Mouse (Mus musculus) layer of hippocampus, adult 8-10 months (tissue): ENCODE measurements around the gene Olfr161. TPM values are rescaled to one million over a fixed set of nuclear protein-coding genes. Genes with fewer than 3 reads are reported as not detected.
"Not testable (repeated sequence)": the region's sequence is repeated elsewhere in the genome, so short reads cannot be mapped to it uniquely, and the experiment has no call there.

Source experiments
- DNase-seq, 2 experiments: peaks; one replicate each; pipeline ENCODE4 v3.0.0; 2022; ENCODE audit warnings: low spot score in 2 of 2
- total RNA-seq, 4 experiments: library from RNA; stranded (reverse); gene quantifications; 2 replicates each; pipeline ENCODE4 v1.2.4; 2022

Olfr161 gene
- total RNA-seq, result not detected

- no peak for DNase-seq
Observed at GRCm38 (mm10) chr16:3590691-3591090, at the start of gene Olfr161. Gene Olfr161, plus strand, starts transcription at chr16:3591042.

- no peak for DNase-seq
Observed at GRCm38 (mm10) chr16:3563553-3563952, 27.3 kb upstream of the Olfr161 start.

GRCm38 (mm10) chr16:3577658-3578057 is 13.2 kb upstream of the Olfr161 start:
- DNase-seq, result not testable (repeated sequence)

GRCm38 (mm10) chr16:3578227-3578848 is 12.5 kb upstream of the Olfr161 start:
- not testable (repeated sequence) for DNase-seq

- DNase-seq, result not testable (repeated sequence)
Observed at GRCm38 (mm10) chr16:3631376-3631775, 40.5 kb downstream of the Olfr161 start.

GRCm38 (mm10) chr16:3632572-3633361 is 41.9 kb downstream of the Olfr161 start:
- not testable (repeated sequence) for DNase-seq

Other genes with a start within 250 kb of the Olfr161 start
- not detected for gene Mefv, start 127.1 kb downstream of the Olfr161 start, total RNA-seq
- gene Zfp263, start 153.1 kb downstream of the Olfr161 start, total RNA-seq, result 10 to 100 TPM; 19.0 to 21.0 (median 20.6) TPM
- not detected for gene Olfr15, start 239.8 kb downstream of the Olfr161 start, total RNA-seq